11 mouse cellular contexts compared by ENCODE assay signal in genomic region chrX:99186497-99187435, GRCm38 (mm10). TPM values are rescaled to one million over a fixed set of nuclear protein-coding genes. Genes with fewer than 3 reads are reported as not detected.
DNase-seq lines count a peak whose midpoint lies in the region; ATAC-seq and TF ChIP-seq lines count a peak whose summit lies in the region.
"Had no signal": no experiment of that assay in that cellular context is flagged by ENCODE, and none has a peak within 500 bp of the region (broad histone marks: within the 10 kb centered on the region; RNA-seq: fewer than 3 reads in every experiment).

No protein-coding gene starts in this region.

- no peak overlapping the region for H3K9ac ChIP-seq in midbrain, postnatal 0 days (replicated peaks; ENCODE audit: low read length, poor library complexity, severe bottlenecking)
- H3K9ac ChIP-seq in neural tube, embryonic 13.5 days = no peak overlapping the region
- H3K9ac ChIP-seq: lung, embryonic 15.5 days had no signal

- no peaks in the 10 kb centered on the region for H3K36me3 ChIP-seq in midbrain, embryonic 10.5 days
- no peaks in the 10 kb centered on the region for H3K36me3 ChIP-seq in midbrain, postnatal 0 days (ENCODE audit: insufficient read depth, low read length)
- H3K36me3 ChIP-seq in neural tube, embryonic 13.5 days = no peaks in the 10 kb centered on the region
- H3K36me3 ChIP-seq: lung, embryonic 15.5 days had no signal

- H3K4me2 ChIP-seq in midbrain, postnatal 0 days (ENCODE audit: low read depth, low read length, poor library complexity, severe bottlenecking) = no peak overlapping the region
- H3K4me2 ChIP-seq in neural tube, embryonic 13.5 days = no peak overlapping the region
- H3K4me2 ChIP-seq: lung, embryonic 15.5 days had no signal

- ATAC-seq in midbrain, postnatal 0 days (ENCODE audit: low FRiP score) = no peak
- peak; percentile 61; the same call in 1 of the 2 replicates for ATAC-seq in neural tube, embryonic 13.5 days (ENCODE audit: low read depth)

- intact Hi-C loops in heart, postnatal 14 days (cut with DNase I) = no loop called here
- intact Hi-C loops in heart, postnatal 25 days (cut with DNase I) = no loop called here

- 25% methylated on average over 9 of the region's 10 CpGs for WGBS in midbrain, embryonic 10.5 days
- 40% methylated on average over 10 of the region's 10 CpGs for WGBS in midbrain, postnatal 0 days
- 37% methylated on average over 10 of the region's 10 CpGs for WGBS in neural tube, embryonic 13.5 days

- peaks cover 100% of the 10 kb centered on the region for H3K27me3 ChIP-seq in midbrain, embryonic 10.5 days (ENCODE audit: low read depth, poor library complexity, severe bottlenecking)
- peaks cover 10% of the 10 kb centered on the region; the same call in 1 of the 2 replicates for H3K27me3 ChIP-seq in midbrain, postnatal 0 days (ENCODE audit: insufficient read depth, low read length)
- H3K27me3 ChIP-seq in neural tube, embryonic 13.5 days = peaks cover 71% of the 10 kb centered on the region

- no peaks in the 10 kb centered on the region for H3K9me3 ChIP-seq in midbrain, embryonic 10.5 days (replicated peaks)
- no peaks in the 10 kb centered on the region for H3K9me3 ChIP-seq in midbrain, postnatal 0 days (ENCODE audit: low read length)
- no peaks in the 10 kb centered on the region for H3K9me3 ChIP-seq in neural tube, embryonic 13.5 days
- H3K9me3 ChIP-seq: lung, embryonic 15.5 days had no signal

- H3K4me1 ChIP-seq in midbrain, embryonic 10.5 days = peaks cover 24% of the 10 kb centered on the region
- no peaks in the 10 kb centered on the region for H3K4me1 ChIP-seq in midbrain, postnatal 0 days (ENCODE audit: insufficient read depth, low read length)
- no peaks in the 10 kb centered on the region for H3K4me1 ChIP-seq in neural tube, embryonic 13.5 days (replicated peaks)
- H3K4me1 ChIP-seq: lung, embryonic 15.5 days had no signal

- no peak for DNase-seq in midbrain, embryonic 10.5 days (ENCODE audit: low spot score)
- DNase-seq in midbrain, postnatal 0 days (ENCODE audit: low spot score) = no peak
- DNase-seq in embryo, embryonic 11 days = peak; percentile 45
- DNase-seq in kidney, postnatal 14 days = peak; percentile 12
- DNase-seq in heart, adult 18-20 months = no peak
- DNase-seq in heart, postnatal 14 days = no peak
- DNase-seq in heart, postnatal 25 days (ENCODE audit: low spot score) = no peak
- DNase-seq: heart, postnatal 10 days had no signal

- no peak overlapping the region for H3K4me3 ChIP-seq in midbrain, embryonic 10.5 days
- H3K4me3 ChIP-seq in midbrain, postnatal 0 days (ENCODE audit: low read depth, low read length) = no peak overlapping the region
- H3K4me3 ChIP-seq in neural tube, embryonic 13.5 days = no peak overlapping the region
- H3K4me3 ChIP-seq: lung, embryonic 15.5 days had no signal

- peak overlapping the region; percentile 28; the same call in 1 of the 2 replicates for H3K27ac ChIP-seq in midbrain, embryonic 10.5 days (replicated peaks)
- no peak overlapping the region for H3K27ac ChIP-seq in midbrain, postnatal 0 days (ENCODE audit: low read depth, low read length)
- no peak overlapping the region for H3K27ac ChIP-seq in neural tube, embryonic 13.5 days (replicated peaks)
- H3K27ac ChIP-seq: kidney, postnatal 0 days; lung, embryonic 15.5 days had no signal

- no peak for TF ChIP-seq CTCF in midbrain, postnatal 0 days (IDR thresholded peaks at IDR 0.05)

RNA-seq across cellular contexts. Expression of gene Efnb1, which starts 50.8 kb away (rescaled TPM):
- 49.3 and 50.6 TPM in 2 replicates for polyA plus RNA-seq in midbrain, embryonic 10.5 days (2016; fragmentation: Nextera tagmentation; extraction: Ambion mirVana)
- 18.0 and 22.4 TPM in 2 replicates for total RNA-seq in midbrain, postnatal 0 days (2014; rRNA removed)
- polyA plus RNA-seq in midbrain, postnatal 0 days (2015; fragmentation: Nextera tagmentation; extraction: Ambion mirVana) = 12.0 and 13.6 TPM in 2 replicates
- polyA plus RNA-seq in neural tube, embryonic 13.5 days (2015; fragmentation: Nextera tagmentation; extraction: Ambion mirVana) = 39.8 and 41.5 TPM in 2 replicates
- total RNA-seq in heart, adult 18-20 months (2021) = 10 to 100 TPM; 16.3 to 16.4 TPM
- 10 to 100 TPM; 24.7 to 31.0 TPM for total RNA-seq in heart, postnatal 14 days (2021)
- 10 to 100 TPM; 19.8 to 22.4 TPM for total RNA-seq in heart, postnatal 25 days (2021)

Comparison
In these comparisons a context has a peak if more than half of its experiments do, and no peak if none do; other contexts are left out.
1. DNase-seq: peak in embryo, embryonic 11 days (single experiment) and kidney, postnatal 14 days (single experiment); none in midbrain, embryonic 10.5 days (single experiment), midbrain, postnatal 0 days (single experiment), heart, adult 18-20 months (0 of 2), heart, postnatal 14 days (0 of 2) and heart, postnatal 25 days (single experiment).